Comparison of ENCODE assay signal across 7 mouse cellular contexts in the genomic region with DNA sequence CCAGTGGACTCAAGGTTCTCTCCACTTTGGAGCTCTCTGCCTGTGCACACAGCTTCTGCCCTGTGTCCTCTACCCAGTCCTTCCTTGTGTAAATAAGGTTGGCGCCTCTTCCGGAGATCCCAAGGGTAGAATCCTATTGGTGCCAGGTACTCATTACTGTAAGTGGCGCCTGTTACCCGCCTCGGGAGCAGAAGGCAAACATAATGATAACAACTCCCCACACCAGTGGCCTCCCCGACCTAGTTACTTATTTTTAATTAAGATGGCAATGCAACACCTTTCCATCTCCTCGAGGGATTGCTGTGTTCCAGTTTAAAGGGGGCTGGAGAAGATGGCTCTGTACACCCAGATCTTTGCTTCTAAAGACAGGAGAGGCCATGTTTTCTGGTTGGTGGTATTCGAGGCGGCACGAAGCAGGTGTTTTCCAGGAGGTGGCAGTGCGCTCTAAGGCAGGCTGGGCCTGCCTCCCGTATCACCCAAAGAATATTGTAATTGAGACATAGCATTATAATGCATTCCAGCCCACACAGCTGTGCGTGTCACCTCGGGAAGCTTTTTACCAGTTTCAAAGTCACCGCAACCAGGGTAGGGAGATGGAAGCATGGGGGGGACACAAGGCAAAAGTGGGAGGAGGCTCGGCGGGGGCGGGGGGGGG.
DNase-seq lines count a peak whose midpoint lies in the region; ATAC-seq and TF ChIP-seq lines count a peak whose summit lies in the region.

No protein-coding gene starts in this region.

- no peak for TF ChIP-seq EP300 in MEL (IDR thresholded peaks at IDR 0.05; ENCODE audit: low read depth in 1 of 2, low read length in 2 of 2)

- H3K4me2 ChIP-seq in forebrain, postnatal 0 days (ENCODE audit: low read depth), result peak overlapping the region; percentile 8; the same call in 1 of the 2 replicates
- H3K4me2 ChIP-seq in hindbrain, embryonic 14.5 days (replicated peaks), result peak overlapping the region; percentile 25; the same call in 1 of the 2 replicates

- peak in 2 of 3 experiments; percentile 23 to 30; a peak in 2 of 6 replicates for TF ChIP-seq CTCF in MEL (IDR thresholded peaks at IDR 0.05 in 2 of 3, conservative IDR thresholded peaks at IDR 0.05 in 1 of 3; ENCODE audit: control insufficient read depth in 1 of 3, insufficient read depth in 1 of 3, low read depth in 2 of 3, low read length in 3 of 3, poor library complexity in 1 of 3, severe bottlenecking in 1 of 3)
- peak; percentile 72 for TF ChIP-seq CTCF in forebrain, postnatal 0 days (IDR thresholded peaks at IDR 0.05; ENCODE audit: low read depth)
- peak; percentile 70; the same call in 1 of the 2 replicates for TF ChIP-seq CTCF in small intestine, adult 2 months (IDR thresholded peaks at IDR 0.05; ENCODE audit: extremely low read depth, insufficient read length, insufficient replicate concordance, low read depth, low read length)

- H3K79me2 ChIP-seq in MEL (ENCODE audit: control insufficient read depth, insufficient read depth, low read length, poor library complexity), result no peaks in the 10 kb centered on the region

- DNase-seq in MEL (ENCODE audit: low read depth, low spot score), result peak; percentile 3
- peak; percentile 47 for DNase-seq in cerebellum, adult 11 months
- peak; percentile 71 for DNase-seq in forebrain, postnatal 0 days
- DNase-seq in hindbrain, embryonic 14.5 days (ENCODE audit: low spot score), result peak; percentile 70
- DNase-seq in layer of hippocampus, postnatal 14 days (ENCODE audit: low spot score in 2 of 2), result peak; percentile 14 to 39

- no peak overlapping the region for H3K9ac ChIP-seq in MEL (ENCODE audit: control insufficient read depth, low read depth, low read length, poor library complexity, severe bottlenecking)
- H3K9ac ChIP-seq in forebrain, postnatal 0 days, result no peak overlapping the region
- H3K9ac ChIP-seq in hindbrain, embryonic 14.5 days, result 0 out of 2 replicates have a peak overlapping the region, but pooled peaks have one; percentile 6

- H3K4me3 ChIP-seq in MEL (ENCODE audit: control insufficient read depth in 1 of 2, insufficient read depth in 1 of 2, low read depth in 2 of 2, low read length in 2 of 2), result no peak overlapping the region
- H3K4me3 ChIP-seq in forebrain, postnatal 0 days (ENCODE audit: low read depth, low read length), result no peak overlapping the region
- H3K4me3 ChIP-seq in hindbrain, embryonic 14.5 days (replicated peaks; ENCODE audit: low read length), result no peak overlapping the region
- H3K4me3 ChIP-seq in small intestine, adult 2 months (ENCODE audit: low read depth, low read length), result no peak overlapping the region

- 56% methylated on average over 18 of the region's 18 CpGs for WGBS in forebrain, postnatal 0 days
- 50% methylated on average over 18 of the region's 18 CpGs for WGBS in hindbrain, embryonic 14.5 days
- WGBS in small intestine, adult 2 months, result 35% methylated on average over 18 of the region's 18 CpGs

- no peak overlapping the region for H3K27ac ChIP-seq in MEL (ENCODE audit: control insufficient read depth, low read depth, low read length)
- H3K27ac ChIP-seq in forebrain, postnatal 0 days (ENCODE audit: low read depth, low read length), result no peak overlapping the region
- no peak overlapping the region for H3K27ac ChIP-seq in hindbrain, embryonic 14.5 days
- H3K27ac ChIP-seq in small intestine, adult 2 months (ENCODE audit: insufficient read depth, low read depth, low read length), result no peak overlapping the region

- H3K27me3 ChIP-seq in MEL (ENCODE audit: control insufficient read depth in 1 of 2, insufficient read depth in 2 of 2, low read length in 2 of 2), result peaks cover 0 to 2% of the 10 kb centered on the region in 2 experiments; a peak in 1 of 4 replicates
- H3K27me3 ChIP-seq in forebrain, postnatal 0 days (ENCODE audit: insufficient read depth, low read length), result no peaks in the 10 kb centered on the region
- H3K27me3 ChIP-seq in hindbrain, embryonic 14.5 days (ENCODE audit: control insufficient read depth, insufficient read depth, low read length), result no peaks in the 10 kb centered on the region
- no peaks in the 10 kb centered on the region for H3K27me3 ChIP-seq in small intestine, adult 2 months (ENCODE audit: control insufficient read depth, insufficient read depth, low read length)

- peak; percentile 88 for ATAC-seq in forebrain, postnatal 0 days
- ATAC-seq in hindbrain, embryonic 14.5 days (ENCODE audit: low FRiP score), result peak; percentile 84
- peak; percentile 94 for ATAC-seq in megakaryocyte progenitor cell, adult 5-6 weeks (replicated peaks; ENCODE audit: poor library complexity)

- H3K9me3 ChIP-seq in MEL (replicated peaks; ENCODE audit: insufficient read depth, low read length), result no peaks in the 10 kb centered on the region
- no peaks in the 10 kb centered on the region for H3K9me3 ChIP-seq in forebrain, postnatal 0 days (ENCODE audit: low read length)
- no peaks in the 10 kb centered on the region for H3K9me3 ChIP-seq in hindbrain, embryonic 14.5 days (ENCODE audit: control insufficient read depth, low read length)

- no peaks in the 10 kb centered on the region for H3K4me1 ChIP-seq in MEL (ENCODE audit: control insufficient read depth in 1 of 2, insufficient read depth in 2 of 2, low read length in 2 of 2)
- no peaks in the 10 kb centered on the region for H3K4me1 ChIP-seq in forebrain, postnatal 0 days (ENCODE audit: insufficient read depth)
- H3K4me1 ChIP-seq in hindbrain, embryonic 14.5 days (replicated peaks; ENCODE audit: control insufficient read depth, insufficient read depth, low read length), result peaks cover 15% of the 10 kb centered on the region
- no peaks in the 10 kb centered on the region for H3K4me1 ChIP-seq in small intestine, adult 2 months (ENCODE audit: control insufficient read depth, insufficient read depth, insufficient read length, low read length)

- TF ChIP-seq RAD21 in MEL (IDR thresholded peaks at IDR 0.05; ENCODE audit: low read depth, low read length), result peak; percentile 36

- no peaks in the 10 kb centered on the region for H3K36me3 ChIP-seq in MEL (ENCODE audit: control insufficient read depth in 1 of 2, insufficient read depth in 2 of 2, low read length in 2 of 2)
- H3K36me3 ChIP-seq in forebrain, postnatal 0 days (ENCODE audit: insufficient read depth), result no peaks in the 10 kb centered on the region
- no peaks in the 10 kb centered on the region for H3K36me3 ChIP-seq in hindbrain, embryonic 14.5 days (replicated peaks; ENCODE audit: control insufficient read depth, insufficient read depth)
- no peaks in the 10 kb centered on the region for H3K36me3 ChIP-seq in small intestine, adult 2 months (ENCODE audit: control insufficient read depth, insufficient read depth, low read length)

- TF ChIP-seq POLR2A in MEL (IDR thresholded peaks at IDR 0.05; ENCODE audit: control insufficient read depth in 1 of 2, insufficient read depth in 1 of 2, low read depth in 1 of 2, low read length in 2 of 2, poor library complexity in 1 of 2), result no peak
- TF ChIP-seq POLR2A in small intestine, adult 2 months (IDR thresholded peaks at IDR 0.05; ENCODE audit: low read depth, low read length), result no peak

TF ChIP-seq in MEL, 35 proteins besides CTCF, POLR2A, EP300 and RAD21:
- no peak for TF ChIP-seq MYC (IDR thresholded peaks at IDR 0.05; ENCODE audit: low read depth, low read length)
- peak; percentile 44 for TF ChIP-seq SMC3 (IDR thresholded peaks at IDR 0.05; ENCODE audit: low read depth, low read length)
- no peak for TF ChIP-seq ELF1 (IDR thresholded peaks at IDR 0.05; ENCODE audit: low read depth, low read length)
- no peak for TF ChIP-seq UBTF (IDR thresholded peaks at IDR 0.05; ENCODE audit: borderline replicate concordance, insufficient read depth, low read depth, low read length)

Comparison
In these comparisons a context has a peak if more than half of its experiments do, and no peak if none do; other contexts are left out.
1. DNase-seq: peak in every context shown above with its lines; median percentile 71 in forebrain, postnatal 0 days; 70 in hindbrain, embryonic 14.5 days; 47 in cerebellum, adult 11 months; 26 in layer of hippocampus, postnatal 14 days; 3 in MEL.